Mouse (Mus musculus): ENCODE measurements around the gene Bod1l. TPM values are rescaled to one million over a fixed set of nuclear protein-coding genes. Genes with fewer than 3 reads are reported as not detected.

Bod1l gene
- polyA plus RNA-seq (2015; fragmentation: Nextera tagmentation; extraction: Ambion mirVana) = 25.1 and 26.3 TPM in 2 replicates

GRCm38 (mm10) chr5:41844147-41844529 lies at the start of gene Bod1l:
TSS of gene Bod1l (minus strand) at chr5:41844315.
- Histone ChIP-seq H3K4me1 (ENCODE audit: control insufficient read depth, insufficient read depth, low read depth, low read length) (peaks cover 20% of the 10 kb centered on the region), H3K9me3 (ENCODE audit: control insufficient read depth, low read length) (no peaks in the 10 kb centered on the region), H3K4me3 (ENCODE audit: low read length) (peak within 1 kb of the TSS; percentile 96), H3K4me2 (ENCODE audit: low read length) (peak within 1 kb of the TSS; percentile 74), H3K9ac (ENCODE audit: low read depth, low read length) (peak within 1 kb of the TSS; percentile 91), H3K36me3 (ENCODE audit: control insufficient read depth, insufficient read depth, low read length) (no peaks in the 10 kb centered on the region), H3K27me3 (replicated peaks; ENCODE audit: control insufficient read depth, insufficient read depth, low read length) (no peaks in the 10 kb centered on the region), H3K27ac (ENCODE audit: low read depth, low read length) (peak within 1 kb of the TSS; percentile 72)
- under 1% methylated on average over 36 of the region's 38 CpGs for WGBS
- ATAC-seq = peak; percentile 99

- Histone ChIP-seq H3K27ac (ENCODE audit: low read depth, low read length) (no peak overlapping the region), H3K27me3 (replicated peaks; ENCODE audit: control insufficient read depth, insufficient read depth, low read length) (no peaks in the 10 kb centered on the region), H3K4me2 (ENCODE audit: low read length) (no peak overlapping the region), H3K4me1 (ENCODE audit: control insufficient read depth, insufficient read depth, low read depth, low read length) (no peaks in the 10 kb centered on the region), H3K36me3 (ENCODE audit: control insufficient read depth, insufficient read depth, low read length) (no peaks in the 10 kb centered on the region), H3K4me3 (ENCODE audit: low read length) (no peak overlapping the region), H3K9me3 (ENCODE audit: control insufficient read depth, low read length) (no peaks in the 10 kb centered on the region), H3K9ac (ENCODE audit: low read depth, low read length) (no peak overlapping the region)
- WGBS = 80% methylated on average over 6 of the region's 6 CpGs
- no peak for ATAC-seq
These were observed 49.2 kb upstream of the Bod1l start for GRCm38 (mm10) chr5:41893351-41893750.

GRCm38 (mm10) chr5:41890871-41891270 lies 46.8 kb upstream of the Bod1l start:
- 63% methylated on average over 5 of the region's 5 CpGs for WGBS
- no peak overlapping the region for H3K27ac ChIP-seq (ENCODE audit: low read depth, low read length)
- H3K4me2 ChIP-seq (ENCODE audit: low read length) = no peak overlapping the region
- H3K4me1 ChIP-seq (ENCODE audit: control insufficient read depth, insufficient read depth, low read depth, low read length) = no peaks in the 10 kb centered on the region
- no peaks in the 10 kb centered on the region for H3K9me3 ChIP-seq (ENCODE audit: control insufficient read depth, low read length)
- ATAC-seq = no peak
- no peak overlapping the region for H3K4me3 ChIP-seq (ENCODE audit: low read length)
- no peaks in the 10 kb centered on the region for H3K36me3 ChIP-seq (ENCODE audit: control insufficient read depth, insufficient read depth, low read length)
- H3K27me3 ChIP-seq (replicated peaks; ENCODE audit: control insufficient read depth, insufficient read depth, low read length) = no peaks in the 10 kb centered on the region
- H3K9ac ChIP-seq (ENCODE audit: low read depth, low read length) = no peak overlapping the region

GRCm38 (mm10) chr5:41889245-41889849 lies 45.2 kb upstream of the Bod1l start:
- no peak overlapping the region for H3K9ac ChIP-seq (ENCODE audit: low read depth, low read length)
- no peaks in the 10 kb centered on the region for H3K36me3 ChIP-seq (ENCODE audit: control insufficient read depth, insufficient read depth, low read length)
- WGBS = 68% methylated on average over 8 of the region's 8 CpGs
- H3K4me1 ChIP-seq (ENCODE audit: control insufficient read depth, insufficient read depth, low read depth, low read length) = no peaks in the 10 kb centered on the region
- ATAC-seq = peak; percentile 57
- H3K9me3 ChIP-seq (ENCODE audit: control insufficient read depth, low read length) = no peaks in the 10 kb centered on the region
- no peak overlapping the region for H3K4me2 ChIP-seq (ENCODE audit: low read length)
- no peak overlapping the region for H3K27ac ChIP-seq (ENCODE audit: low read depth, low read length)
- H3K27me3 ChIP-seq (replicated peaks; ENCODE audit: control insufficient read depth, insufficient read depth, low read length) = no peaks in the 10 kb centered on the region
- no peak overlapping the region for H3K4me3 ChIP-seq (ENCODE audit: low read length)

GRCm38 (mm10) chr5:41888834-41889233 lies 44.7 kb upstream of the Bod1l start:
- no peaks in the 10 kb centered on the region for H3K4me1 ChIP-seq (ENCODE audit: control insufficient read depth, insufficient read depth, low read depth, low read length)
- 30% methylated on average over 3 of the region's 3 CpGs for WGBS
- H3K27me3 ChIP-seq (replicated peaks; ENCODE audit: control insufficient read depth, insufficient read depth, low read length) = no peaks in the 10 kb centered on the region
- H3K27ac ChIP-seq (ENCODE audit: low read depth, low read length) = no peak overlapping the region
- no peaks in the 10 kb centered on the region for H3K36me3 ChIP-seq (ENCODE audit: control insufficient read depth, insufficient read depth, low read length)
- H3K9me3 ChIP-seq (ENCODE audit: control insufficient read depth, low read length) = no peaks in the 10 kb centered on the region
- H3K4me3 ChIP-seq (ENCODE audit: low read length) = no peak overlapping the region
- peak overlapping the region; percentile 6; the same call in 1 of the 2 replicates for H3K4me2 ChIP-seq (ENCODE audit: low read length)
- no peak overlapping the region for H3K9ac ChIP-seq (ENCODE audit: low read depth, low read length)
- ATAC-seq = peak; percentile 84

GRCm38 (mm10) chr5:41887738-41888137 lies 43.6 kb upstream of the Bod1l start:
- Histone ChIP-seq H3K4me1 (ENCODE audit: control insufficient read depth, insufficient read depth, low read depth, low read length) (no peaks in the 10 kb centered on the region), H3K9ac (ENCODE audit: low read depth, low read length) (no peak overlapping the region), H3K27me3 (replicated peaks; ENCODE audit: control insufficient read depth, insufficient read depth, low read length) (no peaks in the 10 kb centered on the region), H3K27ac (ENCODE audit: low read depth, low read length) (no peak overlapping the region), H3K4me3 (ENCODE audit: low read length) (no peak overlapping the region), H3K36me3 (ENCODE audit: control insufficient read depth, insufficient read depth, low read length) (no peaks in the 10 kb centered on the region), H3K9me3 (ENCODE audit: control insufficient read depth, low read length) (no peaks in the 10 kb centered on the region), H3K4me2 (ENCODE audit: low read length) (no peak overlapping the region)
- 13% methylated on average over 4 of the region's 4 CpGs for WGBS
- peak; percentile 34; the same call in 1 of the 2 replicates for ATAC-seq

GRCm38 (mm10) chr5:41884563-41884962 lies 40.4 kb upstream of the Bod1l start:
- peak; percentile 40 for ATAC-seq
- Histone ChIP-seq H3K27ac (ENCODE audit: low read depth, low read length) (no peak overlapping the region), H3K4me3 (ENCODE audit: low read length) (no peak overlapping the region), H3K9me3 (ENCODE audit: control insufficient read depth, low read length) (no peaks in the 10 kb centered on the region), H3K36me3 (ENCODE audit: control insufficient read depth, insufficient read depth, low read length) (no peaks in the 10 kb centered on the region), H3K4me2 (ENCODE audit: low read length) (no peak overlapping the region), H3K4me1 (ENCODE audit: control insufficient read depth, insufficient read depth, low read depth, low read length) (no peaks in the 10 kb centered on the region), H3K9ac (ENCODE audit: low read depth, low read length) (no peak overlapping the region), H3K27me3 (replicated peaks; ENCODE audit: control insufficient read depth, insufficient read depth, low read length) (no peaks in the 10 kb centered on the region)
- WGBS = 25% methylated on average over 12 of the region's 12 CpGs

GRCm38 (mm10) chr5:41871164-41871563 lies 27.0 kb upstream of the Bod1l start:
- WGBS = 55% methylated on average over 2 of the region's 2 CpGs
- H3K27me3 ChIP-seq (replicated peaks; ENCODE audit: control insufficient read depth, insufficient read depth, low read length) = no peaks in the 10 kb centered on the region
- no peak for ATAC-seq
- H3K36me3 ChIP-seq (ENCODE audit: control insufficient read depth, insufficient read depth, low read length) = no peaks in the 10 kb centered on the region
- H3K4me1 ChIP-seq (ENCODE audit: control insufficient read depth, insufficient read depth, low read depth, low read length) = no peaks in the 10 kb centered on the region
- H3K4me3 ChIP-seq (ENCODE audit: low read length) = no peak overlapping the region
- no peak overlapping the region for H3K9ac ChIP-seq (ENCODE audit: low read depth, low read length)
- no peak overlapping the region for H3K4me2 ChIP-seq (ENCODE audit: low read length)
- no peak overlapping the region for H3K27ac ChIP-seq (ENCODE audit: low read depth, low read length)
- H3K9me3 ChIP-seq (ENCODE audit: control insufficient read depth, low read length) = no peaks in the 10 kb centered on the region

GRCm38 (mm10) chr5:41855781-41856180 lies 11.7 kb upstream of the Bod1l start:
- H3K27me3 ChIP-seq (replicated peaks; ENCODE audit: control insufficient read depth, insufficient read depth, low read length) = no peaks in the 10 kb centered on the region
- no peak for ATAC-seq
- H3K27ac ChIP-seq (ENCODE audit: low read depth, low read length) = no peak overlapping the region
- H3K4me3 ChIP-seq (ENCODE audit: low read length) = no peak overlapping the region
- H3K4me2 ChIP-seq (ENCODE audit: low read length) = no peak overlapping the region
- no peaks in the 10 kb centered on the region for H3K36me3 ChIP-seq (ENCODE audit: control insufficient read depth, insufficient read depth, low read length)
- no peaks in the 10 kb centered on the region for H3K9me3 ChIP-seq (ENCODE audit: control insufficient read depth, low read length)
- H3K9ac ChIP-seq (ENCODE audit: low read depth, low read length) = no peak overlapping the region
- 71% methylated on average over 2 of the region's 2 CpGs for WGBS
- no peaks in the 10 kb centered on the region for H3K4me1 ChIP-seq (ENCODE audit: control insufficient read depth, insufficient read depth, low read depth, low read length)
